Mouse (Mus musculus): Measurements from ENCODE around the gene Samd4b.

DNA sequence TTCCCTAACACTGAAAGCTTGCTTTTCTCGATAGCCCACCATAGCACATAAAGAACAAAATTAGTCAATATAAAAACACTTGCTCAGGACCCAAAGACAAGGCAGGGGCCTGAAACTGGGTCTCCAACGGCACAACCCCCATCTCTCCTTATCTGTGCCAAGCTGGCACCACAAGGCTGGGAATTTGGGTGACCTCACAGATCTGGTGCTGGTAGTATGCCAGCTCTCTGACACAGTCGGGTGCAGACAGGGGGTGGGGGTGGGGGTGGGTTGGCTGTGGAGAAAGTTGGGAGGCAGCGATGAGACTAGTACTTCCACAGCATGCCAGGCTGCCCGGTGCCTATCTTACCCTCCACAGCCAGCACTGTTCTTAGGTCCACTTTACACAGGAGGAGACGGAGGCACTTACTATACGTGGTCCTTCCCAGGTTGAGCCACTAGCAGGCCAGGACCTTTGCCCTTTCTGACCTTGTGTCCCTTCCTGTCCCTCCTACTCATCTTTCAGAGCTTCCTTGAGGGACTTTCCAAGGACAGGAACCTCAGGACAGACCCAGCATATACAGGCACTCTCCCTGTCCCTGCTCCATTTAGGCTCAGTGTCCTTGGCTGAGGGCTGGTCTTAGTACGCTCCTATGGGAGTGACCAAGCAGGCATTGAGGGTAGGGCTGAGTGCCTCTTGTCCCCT is 2.1 kb downstream of the Samd4b start:
- no peak for TF ChIP-seq GATA1 (IDR thresholded peaks at IDR 0.05; ENCODE audit: low read length)
- TF ChIP-seq TAL1 (IDR thresholded peaks at IDR 0.05; ENCODE audit: low read length), result no peak
